Mouse (Mus musculus): ENCODE measurements at regions not wholly inside any gene's neighbourhood (a gene's known extent, or its start where the extent isn't known, plus 50 kb on each side); places are given as distances from the start of the nearest gene placed in this dataset.
"Not testable (repeated sequence)": the region's sequence is repeated elsewhere in the genome, so short reads cannot be mapped to it uniquely, and the experiment has no call there.

- ATAC-seq (ENCODE audit: low TSS enrichment) = no peak
These were observed 55.5 kb downstream of the Zfp281 start for GRCm38 (mm10) chr1:136680173-136680572.

GRCm38 (mm10) chr1:136682311-136682710, 57.6 kb downstream of the Zfp281 start:
- ATAC-seq (ENCODE audit: low TSS enrichment) = not testable (repeated sequence)

GRCm38 (mm10) chr1:136683061-136683531, 58.4 kb downstream of the Zfp281 start:
- peak; percentile 69 for ATAC-seq (ENCODE audit: low TSS enrichment)

- ATAC-seq (ENCODE audit: low TSS enrichment) = peak; percentile 43
These were observed 58.9 kb downstream of the Zfp281 start for GRCm38 (mm10) chr1:136683561-136684131.

- no peak for ATAC-seq (ENCODE audit: low TSS enrichment)
These were observed 59.8 kb downstream of the Zfp281 start for GRCm38 (mm10) chr1:136684481-136684880.

GRCm38 (mm10) chr1:136685191-136686060, 60.7 kb downstream of the Zfp281 start:
- ATAC-seq (ENCODE audit: low TSS enrichment) = peak; percentile 48

- no peak for ATAC-seq (ENCODE audit: low TSS enrichment)
These were observed 61.8 kb downstream of the Zfp281 start for GRCm38 (mm10) chr1:136686467-136686866.

- no peak for ATAC-seq (ENCODE audit: low TSS enrichment)
These were observed 65.4 kb downstream of the Zfp281 start for GRCm38 (mm10) chr1:136690068-136690467.

- no peak for ATAC-seq (ENCODE audit: low TSS enrichment)
These were observed 68.7 kb downstream of the Zfp281 start for GRCm38 (mm10) chr1:136693421-136693820.

GRCm38 (mm10) chr1:136694983-136695382, 70.3 kb downstream of the Zfp281 start:
- no peak for ATAC-seq (ENCODE audit: low TSS enrichment)

GRCm38 (mm10) chr1:136696077-136696641, 71.5 kb downstream of the Zfp281 start:
- peak; percentile 18; the same call in 1 of the 2 replicates for ATAC-seq (ENCODE audit: low TSS enrichment)

- ATAC-seq (ENCODE audit: low TSS enrichment) = no peak
These were observed 73.9 kb downstream of the Zfp281 start for GRCm38 (mm10) chr1:136698454-136699152.

GRCm38 (mm10) chr1:136699153-136699524, 74.4 kb downstream of the Zfp281 start:
- no peak for ATAC-seq (ENCODE audit: low TSS enrichment)

- no peak for ATAC-seq (ENCODE audit: low TSS enrichment)
These were observed 74.9 kb downstream of the Zfp281 start for GRCm38 (mm10) chr1:136699571-136699970.

- no peak for ATAC-seq (ENCODE audit: low TSS enrichment)
These were observed 79.4 kb downstream of the Zfp281 start for GRCm38 (mm10) chr1:136704139-136704538.

- ATAC-seq (ENCODE audit: low TSS enrichment) = peak; percentile 88
These were observed 81.8 kb downstream of the Zfp281 start for GRCm38 (mm10) chr1:136706509-136706908.

GRCm38 (mm10) chr1:136707394-136707793, 82.7 kb downstream of the Zfp281 start:
- no peak for ATAC-seq (ENCODE audit: low TSS enrichment)

GRCm38 (mm10) chr1:136707866-136708265, 83.2 kb downstream of the Zfp281 start:
- ATAC-seq (ENCODE audit: low TSS enrichment) = no peak

GRCm38 (mm10) chr1:136710196-136710595, 85.5 kb downstream of the Zfp281 start:
- no peak for ATAC-seq (ENCODE audit: low TSS enrichment)

- no peak for ATAC-seq (ENCODE audit: low TSS enrichment)
These were observed 86.5 kb downstream of the Zfp281 start for GRCm38 (mm10) chr1:136711243-136711642.

- peak; percentile 90 for ATAC-seq (ENCODE audit: low TSS enrichment)
These were observed 89.4 kb downstream of the Zfp281 start for GRCm38 (mm10) chr1:136714077-136714476.

- ATAC-seq (ENCODE audit: low TSS enrichment) = no peak
These were observed 90.3 kb downstream of the Zfp281 start for GRCm38 (mm10) chr1:136714987-136715386.
